Mouse (Mus musculus) G1E (cell line): Measurements from ENCODE around the gene Rpl38.

Source experiments
- CTCF ChIP-seq: IDR thresholded peaks from 2 replicates; pipeline ENCODE4 v1.5.1; 2012; ENCODE audit warnings: low read depth, low read length, inconsistent platforms, mixed read lengths
- GATA1 ChIP-seq: IDR thresholded peaks from 2 replicates; pipeline ENCODE4 v1.6.1; 2012; ENCODE audit warnings: borderline replicate concordance, low read length, inconsistent platforms, mixed read lengths
- GATA2 ChIP-seq: IDR thresholded peaks from 2 replicates; pipeline ENCODE4 v1.6.1; 2012; ENCODE audit warnings: low read depth, low read length, inconsistent platforms, borderline replicate concordance
- TAL1 ChIP-seq: conservative IDR thresholded peaks from 2 replicates; pipeline ENCODE4 v1.6.1; 2012; ENCODE audit warnings: low read depth, low read length, inconsistent platforms, mixed read lengths

GRCm38 (mm10) chr11:114628032-114628431, 40.3 kb upstream of the Rpl38 start:
- no peak for TF ChIP-seq CTCF
- TF ChIP-seq GATA2, result no peak
- TF ChIP-seq GATA1, result no peak
- TF ChIP-seq TAL1, result no peak
